Mouse (Mus musculus) heart, postnatal 10 days (tissue): ENCODE data around the gene Osbpl11. TPM values are rescaled to one million over a fixed set of nuclear protein-coding genes. Genes with fewer than 3 reads are reported as not detected.
A peak's percentile ranks its signal among the peaks of the same experiment; 100 is the strongest.
"Not testable (repeated sequence)": the region's sequence is repeated elsewhere in the genome, so short reads cannot be mapped to it uniquely, and the experiment has no call there.

Experiments
- DNase-seq, 2 experiments: peaks; one replicate each; pipeline ENCODE4 v3.0.0; 2021
- intact Hi-C: fragments of 180-260 bp; cut with DNase I; formaldehyde crosslinking; loops from one replicate; pipeline ENCODE4 v1.15.1; 2025
- total RNA-seq, 2 experiments: library from RNA; stranded (reverse); gene quantifications; 2 replicates each; pipeline ENCODE4 v1.2.3; 2021

The Osbpl11 gene
- total RNA-seq, 2 experiments from 2014 or later: 23.4 to 27.3 TPM

- not testable (repeated sequence) for DNase-seq
Measured at GRCm38 (mm10) chr16:33176831-33177230, 8.0 kb upstream of the Osbpl11 start.

GRCm38 (mm10) chr16:33177722-33178121 lies 7.1 kb upstream of the Osbpl11 start:
- DNase-seq: no peak
- intact Hi-C loops: no loop called here

More at GRCm38 (mm10) chr16:33176831-33177230, 8.0 kb upstream of the Osbpl11 start:
- intact Hi-C loops: not testable (repeated sequence)

- DNase-seq: peak; percentile 19 to 48
- intact Hi-C loops: no loop called here
Measured at GRCm38 (mm10) chr16:33178278-33179074, 6.4 kb upstream of the Osbpl11 start.

- intact Hi-C loops, DNase-seq: not testable (repeated sequence)
Measured at GRCm38 (mm10) chr16:33179222-33179621, 5.6 kb upstream of the Osbpl11 start.

GRCm38 (mm10) chr16:33179911-33180310 lies 5.0 kb upstream of the Osbpl11 start:
- DNase-seq: no peak
- intact Hi-C loops: no loop called here

GRCm38 (mm10) chr16:33180793-33181192 lies 4.1 kb upstream of the Osbpl11 start:
- no peak for DNase-seq
- intact Hi-C loops: no loop called here

GRCm38 (mm10) chr16:33185261-33186046 lies 583 bp downstream of the Osbpl11 start:
- DNase-seq: peak; percentile 75 to 78
- intact Hi-C loops: no loop called here

GRCm38 (mm10) chr16:33186134-33186533 lies 1.3 kb downstream of the Osbpl11 start:
- no peak for DNase-seq

GRCm38 (mm10) chr16:33188076-33188475 lies 3.2 kb downstream of the Osbpl11 start:
- intact Hi-C loops: no loop called here
- DNase-seq: no peak

More at GRCm38 (mm10) chr16:33186134-33186533, 1.3 kb downstream of the Osbpl11 start:
- intact Hi-C loops: no loop called here

- intact Hi-C loops: no loop called here
- no peak for DNase-seq
Measured at GRCm38 (mm10) chr16:33191671-33192091, 6.8 kb downstream of the Osbpl11 start.

- intact Hi-C loops: no loop called here
- no peak for DNase-seq
Measured at GRCm38 (mm10) chr16:33192280-33192679, 7.4 kb downstream of the Osbpl11 start.

DNA sequence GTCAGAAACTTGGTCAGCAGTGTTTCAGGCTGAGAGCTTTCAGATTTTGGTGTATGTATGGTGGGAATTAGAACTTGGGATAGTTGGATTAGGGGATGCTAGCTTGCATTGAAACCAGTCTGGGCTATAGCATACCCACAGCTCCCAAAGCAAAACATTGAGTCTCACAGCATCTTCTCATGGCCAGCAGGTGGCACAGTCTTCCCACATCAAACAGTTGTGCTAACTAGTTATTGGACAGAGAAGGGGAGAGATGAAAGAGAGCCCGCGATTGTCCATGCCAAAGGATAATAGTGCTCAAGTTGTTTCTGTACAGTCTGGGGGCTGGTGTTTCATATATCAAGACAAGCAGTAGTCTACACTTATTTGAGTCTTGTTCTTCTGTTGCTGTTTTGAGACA lies 8.8 kb downstream of the Osbpl11 start:
- peak; percentile 56 to 62 for DNase-seq
- intact Hi-C loops: no loop called here

- peak in 1 of 2 experiments; percentile 47 for DNase-seq
- intact Hi-C loops: no loop called here
Measured at GRCm38 (mm10) chr16:33195686-33196313, 10.9 kb downstream of the Osbpl11 start.

- DNase-seq: no peak
- intact Hi-C loops: no loop called here
Measured at GRCm38 (mm10) chr16:33196578-33196977, 11.7 kb downstream of the Osbpl11 start.

DNA sequence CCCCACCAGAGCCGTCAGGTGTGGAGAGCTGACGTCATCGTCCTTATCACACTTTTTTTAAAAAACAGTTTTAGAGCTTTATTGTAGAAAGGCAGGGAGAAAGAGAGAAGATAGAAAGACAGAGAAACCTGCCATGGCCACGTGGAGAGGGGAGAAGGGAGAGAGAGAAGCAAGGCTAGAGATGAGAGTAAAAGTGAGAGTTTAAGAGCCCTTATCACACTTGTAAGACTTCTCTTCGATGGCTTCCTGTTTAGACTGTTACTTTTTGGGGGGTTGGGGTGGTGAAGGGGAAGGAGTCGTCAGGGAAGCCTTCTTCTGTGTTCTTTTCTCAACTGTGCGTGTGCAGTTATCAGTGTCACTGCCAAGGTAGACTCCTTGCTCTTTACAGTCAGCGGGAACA lies 15.7 kb downstream of the Osbpl11 start:
- no peak for DNase-seq
- intact Hi-C loops: no loop called here

- intact Hi-C loops: no loop called here
- no peak for DNase-seq
Measured at GRCm38 (mm10) chr16:33210812-33211211, 25.9 kb downstream of the Osbpl11 start.

DNA sequence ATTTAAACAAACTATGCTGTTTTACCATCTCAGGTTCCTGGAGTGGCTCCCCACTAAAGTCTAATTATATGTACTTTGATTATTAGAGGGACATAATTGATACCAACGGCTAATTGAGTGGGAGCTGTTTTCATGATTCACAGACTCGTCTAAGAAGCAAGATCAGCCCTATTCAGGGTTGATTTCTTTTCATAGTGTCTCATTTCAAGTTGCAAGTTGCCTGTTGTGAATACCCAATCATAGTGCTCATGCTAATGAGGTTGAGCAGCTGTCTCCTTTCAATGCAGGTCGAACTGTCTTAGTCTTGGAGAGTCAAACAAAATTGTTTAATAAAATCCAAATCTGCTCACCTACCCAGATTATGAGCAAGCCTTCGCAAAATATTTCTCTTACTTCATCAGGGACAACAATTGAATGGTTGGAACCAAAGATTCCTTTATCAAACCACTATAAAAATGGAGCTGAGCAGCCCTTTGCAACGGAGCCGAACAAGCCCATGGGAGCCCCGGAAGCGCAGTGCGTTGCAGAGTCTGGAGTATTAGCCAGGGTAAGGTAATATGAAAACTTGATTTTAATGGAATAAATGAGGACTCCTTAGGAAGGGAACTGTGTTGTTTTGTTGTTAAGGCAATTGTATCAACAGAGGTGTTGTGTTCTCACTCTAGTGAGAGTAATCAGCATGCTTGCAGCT lies 31.6 kb downstream of the Osbpl11 start:
- intact Hi-C loops: no loop called here
- DNase-seq: no peak

GRCm38 (mm10) chr16:33217553-33218085 lies 32.7 kb downstream of the Osbpl11 start:
- peak; percentile 14 to 20 for DNase-seq
- intact Hi-C loops: not testable (repeated sequence)

DNA sequence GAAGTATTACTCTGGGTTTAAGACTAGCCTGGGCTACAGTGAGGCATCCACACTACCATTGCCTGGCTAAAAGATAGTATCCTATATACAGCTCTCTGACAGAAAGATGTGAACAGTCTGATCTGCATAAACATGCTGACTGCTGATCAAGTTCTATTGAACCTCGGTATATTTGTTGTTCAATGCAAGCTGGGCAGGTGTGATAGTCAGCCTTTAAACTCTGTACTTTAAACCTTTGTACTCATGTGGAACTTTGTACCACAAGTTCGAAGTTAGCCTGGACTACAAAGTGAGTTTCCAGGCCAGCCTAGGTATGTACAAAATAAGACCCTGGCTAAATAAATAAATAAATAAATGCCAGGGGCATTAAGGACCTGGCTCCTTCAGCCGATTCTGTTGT lies 37.6 kb downstream of the Osbpl11 start:
- DNase-seq: no peak
- intact Hi-C loops: no loop called here

- intact Hi-C loops: no loop called here
Measured at GRCm38 (mm10) chr16:33224381-33224780, 39.5 kb downstream of the Osbpl11 start.

More at GRCm38 (mm10) chr16:33224381-33224780, 39.5 kb downstream of the Osbpl11 start:
- DNase-seq: no peak
